Mouse (Mus musculus) thymus, postnatal 14 days (tissue): Measurements from ENCODE around the gene Hoxd11.

ENCODE experiments used
- DNase-seq: peaks from one replicate; pipeline ENCODE4 v3.0.0; 2021

Gene Hoxd11

DNA sequence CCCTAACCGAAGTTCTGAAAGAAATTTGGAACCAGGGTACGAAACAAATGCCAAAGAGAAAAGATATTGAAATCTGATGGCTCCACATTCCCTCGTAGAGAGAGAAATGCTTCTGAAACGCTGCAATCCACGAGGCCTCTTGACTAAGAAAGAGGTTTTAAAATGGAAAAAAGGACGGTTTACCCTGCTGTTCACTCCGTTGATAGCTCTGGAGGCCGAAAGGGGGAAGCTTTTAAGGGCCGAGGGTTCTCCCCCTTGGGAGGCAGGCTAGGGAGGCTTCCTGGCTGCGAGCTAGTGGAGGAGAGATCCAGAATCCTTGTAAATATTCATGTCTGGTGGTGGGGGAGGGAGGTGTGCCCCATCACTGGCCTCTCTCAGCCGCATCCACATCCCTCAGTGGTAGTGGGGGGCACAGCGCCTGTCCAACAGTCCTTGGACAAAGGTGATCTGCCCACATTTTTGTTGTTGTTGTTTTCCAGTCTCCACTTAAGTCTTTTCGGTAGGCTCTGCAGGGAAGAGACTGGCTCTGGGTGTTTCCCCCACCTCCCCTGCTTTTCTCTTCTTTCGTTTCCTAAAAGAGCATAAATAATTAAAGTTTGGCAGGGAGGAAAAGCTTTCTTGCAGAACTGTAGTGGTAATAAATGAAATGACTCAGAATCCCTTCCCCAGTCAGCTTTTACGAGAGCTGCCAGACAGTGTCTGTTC lies at the start of gene Hoxd11:
Gene Hoxd11 (plus strand): TSS at position 667 of the 705 bp plus-strand sequence.
- DNase-seq = no peak

DNA sequence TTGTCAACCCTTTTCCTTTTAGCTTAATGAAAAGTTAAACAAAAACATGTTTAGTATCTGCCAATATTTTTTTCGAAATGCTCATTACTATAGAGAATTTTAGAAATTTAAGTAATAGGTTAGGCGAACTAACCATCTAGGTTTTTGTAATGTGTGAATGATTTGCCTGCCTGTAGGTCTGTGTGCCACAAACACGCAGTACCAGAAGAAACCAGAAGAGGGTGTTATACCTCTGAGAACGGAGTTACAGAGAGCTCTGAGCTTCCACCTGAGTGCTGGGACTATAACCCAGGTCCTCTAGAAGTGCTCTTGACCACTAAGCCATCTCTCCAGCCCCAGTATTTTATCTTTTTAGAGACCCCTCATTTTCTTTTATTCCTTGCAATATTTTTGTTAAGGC lies 43.9 kb upstream of the Hoxd11 start:
- no peak for DNase-seq

DNA sequence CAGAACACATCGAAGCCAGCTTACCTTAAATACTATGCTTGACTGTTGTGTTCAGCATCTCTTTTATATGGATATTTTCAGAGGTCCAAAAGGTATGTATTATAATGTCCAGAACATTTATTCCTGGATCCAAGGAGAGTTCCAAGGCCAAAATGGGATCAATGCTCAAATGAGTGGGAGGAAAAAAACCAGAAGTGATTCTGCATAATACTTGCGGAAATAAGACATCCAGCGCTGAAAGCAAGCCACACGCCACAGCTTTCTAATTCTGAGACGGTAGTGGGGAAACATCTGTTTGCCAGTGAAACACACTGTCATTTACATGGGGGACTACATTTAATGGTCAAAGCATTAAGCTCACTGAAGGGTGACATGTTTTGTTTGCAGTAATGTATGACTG lies 36.9 kb upstream of the Hoxd11 start:
- no peak for DNase-seq

DNA sequence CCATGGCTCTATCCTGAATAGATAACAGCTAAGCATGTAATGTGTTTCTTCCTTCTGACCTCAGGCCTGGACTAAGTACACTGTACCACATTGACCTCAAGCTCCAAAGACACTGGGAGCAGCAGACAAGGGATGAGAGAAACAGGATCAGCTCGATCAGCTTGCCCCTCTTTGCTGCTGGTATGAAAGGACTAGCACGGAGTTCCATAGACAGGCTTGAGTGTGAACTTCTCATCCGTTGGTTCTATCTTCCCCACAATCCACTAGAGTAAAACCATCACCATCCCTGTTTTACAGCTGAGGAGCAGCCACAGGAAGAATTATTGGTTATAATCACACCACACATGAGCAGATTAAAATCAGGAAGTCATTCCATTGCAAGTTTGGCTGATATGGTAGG lies 33.7 kb upstream of the Hoxd11 start:
- no peak for DNase-seq

DNA sequence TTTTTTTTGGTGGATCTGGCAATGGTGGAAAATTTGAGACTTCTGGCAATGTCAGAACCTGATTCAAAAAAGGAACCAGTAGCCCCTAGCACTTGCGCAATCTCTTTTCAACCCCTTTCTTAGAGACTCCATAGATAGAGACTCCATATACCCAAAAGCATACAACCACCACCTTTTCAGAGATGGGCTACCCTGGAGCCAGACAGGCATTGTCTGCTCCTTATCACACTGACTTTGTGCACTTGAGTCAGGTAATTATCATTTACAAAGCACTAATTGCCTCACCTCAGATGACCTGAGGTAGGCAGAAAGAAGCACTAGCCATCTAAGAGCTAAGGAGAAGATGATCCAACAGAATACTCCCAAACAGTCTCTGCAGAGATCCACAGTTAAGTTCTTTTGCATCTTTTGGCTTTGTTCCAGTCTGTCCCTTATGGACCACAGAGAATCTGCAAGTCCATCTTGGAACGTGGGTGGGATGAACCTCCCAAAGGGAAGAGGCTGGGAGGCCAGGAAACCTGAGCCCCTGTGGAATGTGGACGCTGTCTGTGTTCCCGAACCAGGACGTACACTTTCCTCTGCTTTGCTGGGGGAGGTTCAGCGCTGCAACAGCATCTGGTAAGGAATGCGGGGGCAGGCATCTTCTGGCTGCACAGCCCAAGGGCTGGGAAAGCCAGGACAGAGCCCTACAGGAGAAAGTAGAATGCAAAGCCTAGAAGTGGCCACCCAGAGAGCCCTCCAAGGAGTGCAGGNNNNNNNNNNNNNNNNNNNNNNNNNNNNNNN lies 32.1 kb upstream of the Hoxd11 start:
- no peak for DNase-seq

DNA sequence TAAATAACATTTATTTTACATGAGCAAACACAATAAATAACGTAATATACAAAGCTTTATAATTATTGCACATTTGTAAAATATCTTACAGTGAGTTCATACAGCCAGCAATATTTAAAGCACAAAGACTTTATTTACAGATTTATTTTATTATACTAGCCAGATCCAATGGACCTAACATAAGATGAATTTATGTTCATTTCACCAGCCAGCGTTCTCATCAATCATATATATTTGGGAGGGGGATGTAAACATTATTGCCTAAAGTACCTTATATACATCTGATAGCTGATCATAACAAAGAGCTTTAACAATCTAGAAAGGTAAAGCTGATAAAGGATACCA lies 26.4 kb upstream of the Hoxd11 start:
- DNase-seq = no peak

DNA sequence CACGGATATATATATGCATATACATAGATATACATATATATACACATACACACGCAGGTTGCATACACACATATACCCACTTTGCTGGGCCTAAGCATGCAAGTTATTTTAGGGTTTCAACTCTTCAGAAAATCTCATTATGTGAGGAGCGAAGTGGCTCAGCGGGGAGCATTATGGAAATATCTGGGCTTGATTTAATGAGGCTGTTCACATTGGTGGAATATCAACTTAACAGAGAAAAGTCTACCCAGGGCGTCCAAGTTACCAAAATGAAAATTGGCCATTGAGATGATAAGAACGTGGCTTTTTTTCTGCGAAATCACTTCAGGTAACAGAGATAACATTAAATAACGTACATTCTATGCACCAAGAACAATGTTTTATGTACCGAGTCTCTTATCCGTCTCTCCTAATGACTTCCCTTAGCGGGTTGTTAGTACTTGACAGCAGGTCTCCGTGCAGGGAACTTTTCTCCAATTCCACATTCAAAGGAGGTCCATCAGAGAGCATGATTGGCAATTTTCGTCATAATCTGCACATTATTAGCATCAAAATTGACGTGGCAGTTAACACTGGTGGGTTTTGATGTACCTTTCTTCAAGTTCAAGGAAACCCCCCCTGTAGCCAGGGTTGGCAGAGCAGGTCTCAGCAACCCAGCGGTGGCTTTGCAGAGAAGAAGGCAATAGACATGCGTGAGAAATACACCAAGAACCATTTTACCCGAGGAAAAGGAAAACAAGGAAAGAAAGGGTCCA lies 25.4 kb upstream of the Hoxd11 start:
- DNase-seq = no peak

DNA sequence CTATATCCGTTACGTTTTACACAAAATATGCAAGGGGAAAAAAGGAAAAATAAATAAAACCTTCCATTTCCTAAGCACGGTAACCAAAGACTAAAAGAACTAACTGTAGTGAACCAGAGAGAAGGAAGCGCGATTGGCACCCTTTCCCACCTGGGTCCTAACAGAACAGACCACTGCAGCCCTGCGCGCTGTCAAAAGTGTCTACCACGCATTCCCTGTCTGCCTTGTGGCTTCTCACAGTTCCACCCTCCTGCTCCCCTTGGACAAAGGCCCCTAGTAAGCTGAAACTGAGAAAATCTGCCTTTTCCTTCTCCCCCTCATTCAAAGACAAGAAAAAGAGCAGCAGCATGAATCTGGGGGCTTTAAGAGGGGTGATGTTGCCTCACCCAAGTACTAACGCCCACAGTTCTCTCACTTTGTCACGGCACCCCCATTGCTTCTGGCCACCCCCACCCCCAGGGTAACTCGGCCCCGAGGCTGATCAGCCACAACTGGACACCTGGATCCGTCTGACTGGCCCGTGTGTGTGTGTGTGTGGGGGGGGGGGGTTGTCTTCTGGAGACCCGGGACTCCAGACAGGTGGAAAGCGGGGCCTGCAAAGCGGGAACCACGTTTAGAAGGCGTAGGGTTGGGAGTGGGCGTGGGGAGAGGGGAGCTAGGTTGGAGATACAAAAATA lies 24.5 kb upstream of the Hoxd11 start:
- DNase-seq = no peak

DNA sequence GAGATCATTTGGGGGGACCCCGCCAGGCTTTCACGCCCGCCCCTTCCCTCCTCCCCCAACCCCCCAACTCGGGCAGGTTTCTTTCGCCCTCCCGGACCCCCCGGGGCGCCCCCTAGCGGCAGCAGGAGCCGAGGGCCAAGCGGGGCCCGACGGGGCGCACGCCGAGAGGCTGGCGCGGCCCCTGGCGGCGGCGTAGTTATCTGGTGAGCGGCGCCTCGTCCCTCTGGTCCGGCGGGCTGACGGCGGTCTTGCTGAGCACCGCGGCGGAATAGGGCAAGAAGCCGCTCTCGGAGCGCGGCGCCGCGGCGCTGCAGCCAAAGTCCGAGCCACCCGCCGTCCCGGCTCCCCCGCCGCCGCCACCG lies 24.0 kb upstream of the Hoxd11 start:
- peak; percentile 39 for DNase-seq

DNA sequence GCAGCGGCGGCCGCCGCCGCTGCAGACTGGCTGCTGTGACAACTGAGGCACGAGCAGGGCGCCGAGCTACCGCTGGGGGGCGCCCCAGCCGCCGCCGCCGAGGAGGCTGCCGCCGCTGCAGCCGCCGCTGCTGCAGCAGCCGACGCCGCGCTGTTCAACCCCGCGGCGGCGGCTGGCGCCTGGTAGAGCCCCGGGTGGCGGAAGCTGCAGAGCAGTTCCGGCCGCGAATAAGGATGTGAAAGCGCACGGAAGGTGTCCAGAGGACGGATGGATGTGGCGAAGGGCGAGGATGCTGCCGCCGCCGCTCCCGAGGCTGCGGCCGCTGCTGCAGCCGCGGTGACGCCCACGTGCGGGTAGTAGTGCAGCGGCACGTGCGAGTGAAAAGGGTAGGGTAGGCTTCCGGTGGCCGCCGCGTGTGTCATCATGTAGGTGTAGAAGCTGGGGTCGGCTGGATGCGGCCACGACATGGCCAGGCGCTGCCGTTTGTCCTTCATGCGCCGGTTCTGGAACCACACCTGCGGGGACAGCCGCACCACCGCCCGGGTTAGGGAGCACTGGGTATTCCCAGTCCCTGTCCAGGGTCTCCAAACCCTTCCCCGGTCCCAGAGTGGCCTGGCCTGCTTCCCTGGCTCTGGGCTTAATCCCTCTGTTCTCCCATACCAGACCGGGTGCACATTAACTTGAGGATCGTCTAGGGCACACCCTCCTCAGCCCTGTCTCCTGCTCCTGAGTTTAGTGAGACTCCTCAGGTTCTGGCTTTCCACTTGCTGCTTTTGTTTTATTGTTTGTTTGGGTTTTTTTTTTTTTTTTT lies 23.3 kb upstream of the Hoxd11 start:
- DNase-seq = peak; percentile 32

DNA sequence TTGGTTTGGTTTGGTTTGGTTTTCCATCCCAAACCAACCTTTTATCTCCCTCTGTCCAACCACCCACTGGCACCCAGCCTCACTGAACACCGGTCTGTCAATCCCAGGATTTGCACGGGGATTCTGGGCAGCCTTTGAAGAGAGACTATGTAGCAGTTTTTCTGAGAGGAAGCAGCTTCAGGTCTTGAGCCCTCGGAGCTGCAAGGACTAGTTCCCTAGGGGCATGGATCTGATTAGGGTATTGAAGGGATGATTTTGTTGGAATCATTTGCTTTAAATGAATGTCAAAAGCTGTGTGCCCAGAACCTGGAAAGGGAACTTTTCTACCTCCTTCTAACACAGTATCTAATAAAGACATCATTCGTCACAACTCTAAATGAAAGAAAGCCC lies 22.7 kb upstream of the Hoxd11 start:
- DNase-seq = no peak

DNA sequence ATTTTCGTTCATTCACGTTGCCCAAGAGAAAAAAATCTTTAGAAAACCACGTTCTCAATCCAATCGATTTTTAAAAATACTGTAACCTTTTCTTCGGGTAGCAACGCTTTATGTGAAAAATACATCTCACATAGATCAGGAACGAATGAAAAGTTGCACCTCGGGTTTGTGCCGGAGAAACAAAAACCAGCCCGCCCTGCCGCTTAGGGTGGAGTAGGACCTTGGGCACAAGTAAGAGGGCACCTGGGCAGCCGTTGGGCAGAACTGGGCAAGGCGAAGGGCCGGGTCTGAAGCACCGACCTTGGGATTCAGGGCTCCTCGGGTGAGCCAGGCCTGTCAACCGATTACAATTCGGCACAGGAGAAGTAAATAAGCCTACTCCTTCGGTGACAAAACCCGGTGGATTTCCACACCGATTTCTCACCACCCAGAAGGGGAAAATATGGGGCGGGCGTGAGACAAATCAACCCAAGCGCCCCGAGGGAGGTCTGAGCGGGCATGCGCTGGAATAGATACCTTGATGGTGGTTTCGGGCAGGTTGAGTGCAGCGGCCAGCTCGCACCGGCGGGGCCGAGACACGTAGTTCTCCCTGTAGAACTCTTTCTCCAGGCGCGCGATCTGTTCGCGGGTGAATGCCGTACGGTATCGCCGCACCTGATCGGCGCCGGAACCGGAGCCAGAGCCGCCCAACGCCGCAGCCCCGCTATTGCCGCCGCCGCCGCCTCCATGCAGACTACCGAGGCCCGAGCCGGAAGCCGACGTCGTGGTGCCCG lies 21.9 kb upstream of the Hoxd11 start:
- DNase-seq = peak; percentile 33

DNA sequence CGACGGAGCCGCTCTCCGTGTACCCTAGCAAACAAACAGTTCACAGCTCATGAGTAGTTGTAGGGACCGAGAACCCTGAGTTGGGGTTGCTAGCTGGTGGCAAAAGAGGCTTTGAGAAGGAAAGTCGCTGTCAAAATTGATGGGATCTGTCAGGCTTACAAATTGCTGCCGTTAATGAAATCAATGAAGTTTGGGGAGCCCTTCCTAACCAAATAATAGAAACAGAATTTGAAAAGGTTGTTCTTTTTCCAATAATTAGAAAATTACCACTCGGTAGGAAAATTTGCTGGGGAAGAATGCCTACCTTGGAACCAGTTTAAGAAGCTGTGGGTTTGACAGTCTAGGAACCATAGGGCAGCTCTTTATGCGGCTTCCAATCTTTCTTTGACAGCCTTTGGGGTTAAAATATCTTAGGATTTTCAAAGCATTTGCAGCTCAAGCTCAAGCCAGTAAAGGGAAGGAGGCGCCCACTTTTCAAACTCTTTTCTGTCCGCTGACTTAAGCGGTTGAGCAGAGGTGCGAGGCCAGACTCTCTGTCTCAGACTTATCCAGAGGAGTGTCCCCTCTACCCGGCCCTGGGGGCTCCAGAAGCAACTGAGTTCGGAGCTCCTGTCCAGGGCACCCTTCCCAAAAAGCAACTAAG lies 21.2 kb upstream of the Hoxd11 start:
- no peak for DNase-seq

DNA sequence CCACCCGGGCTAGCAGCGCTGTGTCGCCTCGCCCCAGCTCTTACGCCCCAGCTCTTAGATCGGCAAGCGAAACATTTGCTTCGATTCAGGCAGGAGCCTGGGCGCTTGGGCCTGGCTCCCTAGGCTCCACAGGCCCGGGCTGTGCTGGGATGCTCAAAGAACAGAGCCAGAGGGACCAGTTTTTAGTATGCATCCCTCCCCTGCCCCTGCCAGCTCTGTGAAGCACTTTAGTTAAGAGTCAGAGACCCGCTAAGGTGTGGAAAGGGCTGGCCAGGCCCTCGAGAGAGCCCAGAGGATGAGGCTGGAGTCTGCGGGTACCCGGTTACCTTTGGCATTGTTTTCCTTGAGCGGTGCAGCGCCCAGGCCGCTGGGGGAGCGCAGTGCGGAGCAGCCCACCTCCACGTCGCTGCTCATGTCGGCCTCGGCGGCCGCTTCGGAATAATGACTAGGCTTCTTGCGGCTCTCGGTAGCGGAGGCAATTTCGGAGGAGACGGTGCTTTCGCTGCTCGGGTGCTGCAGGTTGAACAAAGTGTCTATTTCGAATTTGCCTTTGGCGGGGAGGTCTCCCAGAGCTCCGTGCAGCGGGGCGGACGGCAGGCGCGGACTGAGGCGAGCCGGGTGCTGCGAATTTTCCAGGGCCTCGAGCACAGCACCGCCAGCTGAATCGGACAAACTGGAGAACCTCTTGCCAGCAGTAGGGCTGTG lies 20.5 kb upstream of the Hoxd11 start:
- DNase-seq = no peak

DNA sequence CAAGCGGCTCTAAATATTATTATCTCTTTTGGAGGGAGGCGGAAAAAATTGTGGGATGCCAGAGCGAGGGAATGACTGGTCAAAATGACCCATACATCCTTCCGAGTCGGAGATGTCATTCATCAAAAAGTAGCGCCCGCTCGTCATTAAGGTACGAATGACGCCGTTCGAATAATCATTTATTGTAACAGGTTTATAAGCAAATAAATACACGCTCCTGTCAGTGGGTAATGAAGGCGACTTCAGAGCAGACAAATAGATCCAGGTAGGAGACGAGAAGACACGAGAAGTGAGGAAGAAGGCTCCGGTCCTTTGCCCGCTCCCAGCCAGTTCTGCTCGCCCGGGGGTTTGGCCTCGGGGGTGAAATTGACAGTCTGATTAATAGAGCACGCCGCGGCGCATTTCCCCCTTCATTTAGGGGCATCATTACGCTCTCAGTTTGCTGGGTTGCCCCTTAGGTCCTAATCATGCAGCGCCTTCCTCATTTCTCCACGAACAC lies 19.8 kb upstream of the Hoxd11 start, which contains the start of gene Evx2:
Gene Evx2 (minus strand): TSS at position 51 of the 499 bp plus-strand sequence.
- DNase-seq = no peak

DNA sequence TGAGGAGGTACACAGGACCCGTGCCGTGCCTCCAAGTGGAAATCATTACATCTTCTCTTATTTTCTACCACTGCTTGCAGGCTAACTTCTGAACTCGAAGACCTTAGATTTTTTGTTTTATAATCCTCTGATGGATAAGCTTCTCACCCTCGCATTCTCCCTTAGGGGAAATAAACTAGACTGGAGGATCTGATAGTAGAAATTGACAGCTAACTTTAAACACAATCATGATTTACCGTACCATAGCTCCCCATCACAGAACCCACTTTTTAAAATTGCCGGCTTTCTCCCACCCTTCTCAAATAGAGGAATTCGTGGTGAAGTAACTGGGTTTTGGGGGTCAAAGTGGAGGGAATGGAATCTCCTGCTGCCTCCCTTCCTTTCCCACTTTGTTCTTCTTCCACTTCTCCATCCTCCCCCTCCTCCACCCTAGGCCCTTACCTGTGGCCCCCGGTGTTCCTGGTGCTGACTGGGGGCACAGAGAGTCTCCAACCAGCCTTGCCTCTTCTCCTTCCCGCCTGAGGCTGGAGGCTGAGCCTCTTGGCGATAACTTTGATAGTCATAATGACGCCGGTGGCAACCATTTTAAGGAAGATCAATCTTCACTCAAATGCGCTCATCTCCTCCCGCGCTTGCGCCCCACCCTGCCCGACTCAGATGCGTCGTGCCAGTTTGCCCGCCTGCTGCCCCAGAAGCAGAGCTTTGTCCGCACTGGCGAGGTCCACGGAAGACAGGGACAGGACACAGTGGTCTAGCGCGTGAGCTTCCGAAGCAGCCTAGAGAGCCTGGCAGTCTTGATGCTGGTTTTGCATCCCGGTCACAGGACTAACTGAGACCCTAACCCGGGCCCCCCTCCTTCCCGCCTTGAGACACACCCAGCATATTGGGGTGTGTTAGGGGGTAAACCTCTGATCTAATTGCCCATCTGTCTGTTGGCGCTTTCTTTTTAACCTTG lies 18.7 kb upstream of the Hoxd11 start:
- DNase-seq = no peak

DNA sequence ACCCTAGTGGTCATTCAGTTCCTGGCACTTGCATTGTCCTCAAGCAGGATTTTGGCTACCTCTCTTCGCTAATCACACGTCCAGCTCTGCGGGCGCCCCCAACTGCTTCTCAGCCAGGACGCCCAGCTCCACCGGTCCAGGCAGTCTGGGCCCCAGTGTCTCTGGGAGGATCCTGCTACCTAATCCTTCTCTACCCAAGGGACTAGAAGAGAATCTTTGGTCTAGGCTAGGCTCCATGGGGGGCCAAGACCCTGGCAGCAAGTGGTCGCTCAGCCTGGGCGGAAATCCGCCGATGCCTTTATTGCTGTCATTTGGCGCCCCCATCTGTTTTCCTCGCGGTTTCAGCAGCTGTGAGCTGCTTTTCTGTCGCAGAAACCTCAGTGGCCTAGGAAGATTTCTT lies 17.7 kb upstream of the Hoxd11 start:
- peak; percentile 37 for DNase-seq

DNA sequence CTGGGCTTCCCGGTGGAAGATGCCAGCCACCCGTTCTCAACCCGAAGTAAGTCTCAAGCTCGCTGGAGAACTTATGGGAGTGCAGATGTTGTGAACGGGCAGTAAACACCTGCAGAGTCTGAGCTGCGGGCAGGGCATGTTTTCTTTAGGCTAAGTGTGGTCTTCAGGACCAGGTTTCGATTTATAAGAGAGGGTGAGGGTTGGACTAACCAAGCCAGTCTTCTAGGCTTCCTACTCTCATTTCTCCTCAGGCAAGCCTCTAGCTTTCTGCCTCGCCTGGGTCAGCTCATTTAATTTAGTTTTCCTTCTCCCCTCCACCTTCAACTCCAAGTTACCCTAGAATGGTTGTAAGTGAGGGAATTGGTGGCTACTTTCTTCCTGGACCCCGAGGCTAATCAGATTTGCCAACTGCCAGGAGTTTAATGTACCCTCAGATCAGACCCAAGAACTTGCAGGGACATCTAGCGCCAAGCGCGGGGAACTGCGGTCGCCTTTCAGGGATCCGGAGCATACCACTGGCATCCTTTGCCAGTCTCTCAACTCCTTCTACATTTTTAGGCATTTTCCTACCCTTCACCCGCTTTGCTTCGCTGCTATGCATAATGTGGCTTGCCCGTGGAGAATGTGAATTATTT lies 15.9 kb upstream of the Hoxd11 start:
- no peak for DNase-seq

DNA sequence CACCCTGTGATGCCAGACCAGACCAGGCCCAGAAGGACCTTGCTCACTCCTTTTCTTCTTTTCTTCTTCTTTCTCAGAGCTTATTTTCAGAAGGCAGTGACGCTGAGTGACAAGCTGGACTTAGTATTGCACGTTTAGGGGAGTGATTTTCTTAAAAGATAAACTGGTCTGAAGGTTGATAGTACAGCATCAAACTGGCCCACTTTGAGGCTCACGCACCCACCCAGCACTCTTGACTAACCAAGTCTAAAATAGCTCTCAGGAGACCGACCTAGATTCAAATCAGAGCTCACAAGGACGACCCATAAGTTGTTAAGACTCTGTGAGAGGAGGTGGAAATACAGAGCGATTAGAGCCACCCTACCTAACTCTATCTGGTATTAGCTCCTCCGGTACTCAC lies 12.9 kb upstream of the Hoxd11 start:
- DNase-seq = no peak
